In the genomic region with DNA sequence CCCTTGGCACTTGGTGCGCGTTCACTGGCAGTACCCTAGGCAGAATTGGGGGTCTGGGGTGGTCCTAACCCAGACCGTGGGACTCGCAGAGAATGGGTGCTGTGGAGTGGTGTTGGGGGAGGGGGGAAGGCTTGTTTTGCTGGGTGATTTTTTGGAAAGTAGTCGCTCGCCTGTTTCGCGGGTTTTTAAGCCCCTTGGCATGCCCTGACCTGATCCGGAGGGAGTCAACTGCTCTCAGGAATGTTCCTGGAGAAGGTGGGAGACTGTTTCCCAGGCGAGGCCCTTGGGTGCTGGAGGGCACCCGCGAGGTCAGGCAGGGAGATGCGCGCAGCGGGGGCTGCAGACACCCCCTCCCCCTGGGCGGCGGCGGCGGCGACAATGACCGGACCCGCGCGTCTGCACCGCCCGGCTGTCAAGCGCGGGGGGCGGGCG, we compare ENCODE assay signal across 9 mouse cellular contexts. TPM values are rescaled to one million over a fixed set of nuclear protein-coding genes. Genes with fewer than 3 reads are reported as not detected.
DNase-seq lines count a peak whose midpoint lies in the region; ATAC-seq and TF ChIP-seq lines count a peak whose summit lies in the region.
"Had no signal": no experiment of that assay in that cellular context is flagged by ENCODE, and none has a peak within 500 bp of the region (broad histone marks: within the 10 kb centered on the region; RNA-seq: fewer than 3 reads in every experiment).

A gene (plus strand): TSS at position 161 of the 432 bp plus-strand sequence.

- peak within 1 kb of the TSS; percentile 76 for H3K4me3 ChIP-seq in ES-Bruce4 (ENCODE audit: low read depth, low read length)
- H3K4me3 ChIP-seq in forebrain, embryonic 11.5 days (ENCODE audit: low read depth, low read length) = peak within 1 kb of the TSS; percentile 82
- peak within 1 kb of the TSS; percentile 69 for H3K4me3 ChIP-seq in hindbrain, postnatal 0 days (ENCODE audit: low read length)
- H3K4me3 ChIP-seq in neural tube, embryonic 12.5 days = peak within 1 kb of the TSS; percentile 85

- no peak for TF ChIP-seq EP300 in ES-Bruce4 (IDR thresholded peaks at IDR 0.05; ENCODE audit: insufficient read depth, low read depth, low read length)

- peak within 1 kb of the TSS; percentile 90 for H3K9ac ChIP-seq in ES-Bruce4 (ENCODE audit: low read depth, poor library complexity, severe bottlenecking)
- peak within 1 kb of the TSS; percentile 92 for H3K9ac ChIP-seq in forebrain, embryonic 11.5 days (ENCODE audit: low read length)
- H3K9ac ChIP-seq in hindbrain, postnatal 0 days (replicated peaks; ENCODE audit: low read length) = peak within 1 kb of the TSS; percentile 73
- peak within 1 kb of the TSS; percentile 92 for H3K9ac ChIP-seq in neural tube, embryonic 12.5 days

- H3K27ac ChIP-seq in ES-Bruce4 (ENCODE audit: insufficient read depth, low read length) = no peak within 1 kb of the TSS
- peak within 1 kb of the TSS; percentile 37; the same call in 1 of the 2 replicates for H3K27ac ChIP-seq in forebrain, embryonic 11.5 days (ENCODE audit: low read depth, low read length)
- peak within 1 kb of the TSS; percentile 76 for H3K27ac ChIP-seq in hindbrain, postnatal 0 days
- peak within 1 kb of the TSS; percentile 43; the same call in 1 of the 2 replicates for H3K27ac ChIP-seq in neural tube, embryonic 12.5 days

- 5% methylated on average over 15 of the region's 30 CpGs for WGBS in forebrain, embryonic 11.5 days
- WGBS in hindbrain, postnatal 0 days = 3% methylated on average over 15 of the region's 30 CpGs
- WGBS in neural tube, embryonic 12.5 days = 3% methylated on average over 19 of the region's 30 CpGs

- H3K9me3 ChIP-seq in ES-Bruce4 (replicated peaks; ENCODE audit: control insufficient read depth, insufficient read depth, low read length, poor library complexity, severe bottlenecking) = no peaks in the 10 kb centered on the region
- H3K9me3 ChIP-seq in forebrain, embryonic 11.5 days (ENCODE audit: control insufficient read depth, low read length) = no peaks in the 10 kb centered on the region
- no peaks in the 10 kb centered on the region for H3K9me3 ChIP-seq in hindbrain, postnatal 0 days (ENCODE audit: low read length)
- no peaks in the 10 kb centered on the region for H3K9me3 ChIP-seq in neural tube, embryonic 12.5 days
- H3K9me3 ChIP-seq: G1E had no signal

- no peak for ATAC-seq in forebrain, embryonic 11.5 days (replicated peaks; ENCODE audit: low FRiP score)
- ATAC-seq in hindbrain, postnatal 0 days = peak; percentile 8; the same call in 1 of the 2 replicates
- peak; percentile 51 for ATAC-seq in neural tube, embryonic 12.5 days (ENCODE audit: low FRiP score, low read depth)

- DNase-seq in gastrocnemius, postnatal 4 days (ENCODE audit: low spot score in 2 of 2) = peak in 1 of 2 experiments; percentile 24
- no peak for DNase-seq in gastrocnemius, postnatal 14 days
- no peak for DNase-seq in forebrain, embryonic 11.5 days (ENCODE audit: low spot score)
- DNase-seq in hindbrain, postnatal 0 days (ENCODE audit: low spot score) = no peak
- DNase-seq in urinary bladder, adult 18-20 months (ENCODE audit: low spot score in 2 of 2) = no peak
- no peak for DNase-seq in ovary, postnatal 10 days (ENCODE audit: low spot score)

- no peaks in the 10 kb centered on the region for H3K36me3 ChIP-seq in ES-Bruce4 (ENCODE audit: control insufficient read depth, insufficient read depth, low read length, poor library complexity, severe bottlenecking)
- H3K36me3 ChIP-seq in forebrain, embryonic 11.5 days (ENCODE audit: control insufficient read depth, insufficient read depth, low read length) = peaks cover 2% of the 10 kb centered on the region; the same call in 1 of the 2 replicates
- H3K36me3 ChIP-seq in hindbrain, postnatal 0 days (ENCODE audit: insufficient read depth, low read length) = no peaks in the 10 kb centered on the region
- H3K36me3 ChIP-seq in neural tube, embryonic 12.5 days = peaks cover 4% of the 10 kb centered on the region; the same call in 1 of the 2 replicates
- H3K36me3 ChIP-seq: G1E had no signal

- no peaks in the 10 kb centered on the region for H3K4me1 ChIP-seq in ES-Bruce4 (ENCODE audit: control insufficient read depth, insufficient read depth, low read length)
- peaks cover 8% of the 10 kb centered on the region; the same call in 1 of the 2 replicates for H3K4me1 ChIP-seq in forebrain, embryonic 11.5 days (replicated peaks; ENCODE audit: control insufficient read depth, insufficient read depth, low read length)
- H3K4me1 ChIP-seq in hindbrain, postnatal 0 days (ENCODE audit: insufficient read depth, low read length) = 0 out of 2 replicates have a peak, but pooled peaks cover 4% of the 10 kb centered on the region
- H3K4me1 ChIP-seq in neural tube, embryonic 12.5 days = peaks cover 14% of the 10 kb centered on the region

- TF ChIP-seq POLR2A in ES-Bruce4 (IDR thresholded peaks at IDR 0.05; ENCODE audit: insufficient read depth, low read length) = no peak

- H3K27me3 ChIP-seq in ES-Bruce4 (ENCODE audit: control insufficient read depth, insufficient read depth, low read length, poor library complexity, severe bottlenecking) = peaks cover 12% of the 10 kb centered on the region
- H3K27me3 ChIP-seq in forebrain, embryonic 11.5 days (ENCODE audit: control insufficient read depth, insufficient read depth, low read length) = no peaks in the 10 kb centered on the region; the same call in 1 of the 2 replicates
- no peaks in the 10 kb centered on the region for H3K27me3 ChIP-seq in hindbrain, postnatal 0 days (ENCODE audit: insufficient read depth, low read length)
- peaks cover 5% of the 10 kb centered on the region; the same call in 1 of the 2 replicates for H3K27me3 ChIP-seq in neural tube, embryonic 12.5 days (replicated peaks)

- TF ChIP-seq CTCF in ES-Bruce4 (IDR thresholded peaks at IDR 0.05; ENCODE audit: low read depth, low read length) = no peak
- TF ChIP-seq CTCF in hindbrain, postnatal 0 days (IDR thresholded peaks at IDR 0.05; ENCODE audit: low read depth) = no peak

- peak within 1 kb of the TSS; percentile 99 for H3K4me2 ChIP-seq in forebrain, embryonic 11.5 days (ENCODE audit: low read depth, low read length, severe bottlenecking)
- peak within 1 kb of the TSS; percentile 94 for H3K4me2 ChIP-seq in hindbrain, postnatal 0 days (ENCODE audit: low read depth, low read length)
- H3K4me2 ChIP-seq in neural tube, embryonic 12.5 days (replicated peaks) = peak within 1 kb of the TSS; percentile 96

- intact Hi-C loops in gastrocnemius, postnatal 14 days (cut with DNase I; ENCODE audit: low total_unique reads) = no loop called here

RNA-seq across cellular contexts. Expression of the gene that starts here (rescaled TPM):
- total RNA-seq in gastrocnemius, postnatal 4 days (2021) = 10 to 100 TPM; 11.0 to 11.9 TPM
- 1 to 10 TPM; 8.9 to 9.3 TPM for total RNA-seq in gastrocnemius, postnatal 14 days (2021)
- polyA plus RNA-seq in ES-Bruce4 (2011; ENCODE audit: insufficient read depth, insufficient read length, low read depth, missing spikeins) = 2.2 TPM in 2 replicates
- 2.9 and 4.4 TPM in 2 replicates for polyA plus RNA-seq in forebrain, embryonic 11.5 days (2014; fragmentation: Nextera tagmentation; extraction: Ambion mirVana)
- 13.1 and 26.4 TPM in 2 replicates for total RNA-seq in hindbrain, postnatal 0 days (2014; rRNA removed)
- polyA plus RNA-seq in hindbrain, postnatal 0 days (2015; fragmentation: Nextera tagmentation; extraction: Ambion mirVana) = 0.99 and 1.2 TPM in 2 replicates
- 2.1 and 3.2 TPM in 2 replicates for polyA plus RNA-seq in neural tube, embryonic 12.5 days (2016; fragmentation: Nextera tagmentation; extraction: Ambion mirVana)
- polyA plus RNA-seq: G1E had no signal
